Mouse (Mus musculus) monocyte, adult 2 months (primary cell): ENCODE results near the gene Aqp12.

ENCODE experiments used
- DNase-seq, 2 experiments: peaks; one replicate each; pipeline ENCODE4 v3.0.0; 2022; ENCODE audit warnings: low spot score in 2 of 2, low read depth in 1 of 2

The Aqp12 gene

DNA sequence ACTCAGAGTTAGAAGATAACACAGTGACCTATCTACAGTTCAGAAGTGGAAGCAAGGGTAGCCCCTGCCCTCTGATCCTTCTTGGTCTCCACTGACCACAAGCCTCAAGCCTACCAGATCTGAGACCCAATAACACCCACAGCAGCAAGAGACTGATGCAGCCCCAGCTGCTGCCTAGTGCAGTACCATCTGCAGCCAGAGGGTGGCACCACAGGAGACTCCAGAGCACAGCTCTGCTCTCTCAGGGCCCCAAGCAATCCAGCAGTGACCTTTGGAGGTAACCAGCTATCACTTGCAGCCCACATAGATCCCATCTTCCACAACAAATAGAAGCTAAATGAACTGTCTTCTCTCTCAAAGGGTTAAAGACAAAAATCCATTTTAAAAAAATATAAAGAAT, 8.3 kb downstream of the Aqp12 start:
- peak; percentile 24 to 73 for DNase-seq

GRCm38 (mm10) chr1:93015136-93015535, 9.0 kb downstream of the Aqp12 start:
- DNase-seq = no peak

DNA sequence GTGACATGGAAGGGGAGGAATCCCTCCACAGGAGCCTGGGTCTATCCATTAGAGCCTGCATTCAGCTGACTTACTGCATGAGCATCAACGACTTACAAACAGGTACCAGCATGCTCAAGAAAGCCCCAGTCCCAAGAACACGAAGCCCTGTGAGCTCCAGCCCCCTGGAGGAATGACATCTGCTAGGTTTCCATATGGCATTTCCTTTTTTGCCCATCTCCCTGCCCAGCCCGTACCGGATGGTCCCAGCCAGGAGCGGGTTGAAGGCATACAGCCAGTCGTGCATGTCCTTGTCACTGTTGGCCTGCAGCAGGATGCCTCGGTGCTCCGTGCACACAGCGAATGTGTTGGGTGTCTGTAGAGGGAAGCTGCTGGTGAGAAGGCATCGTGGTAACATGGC, 12.6 kb downstream of the Aqp12 start:
- DNase-seq = no peak

GRCm38 (mm10) chr1:93020602-93021001, 14.5 kb downstream of the Aqp12 start:
- no peak for DNase-seq

- no peak for DNase-seq
Observed at GRCm38 (mm10) chr1:93026600-93026999, 20.5 kb downstream of the Aqp12 start.

- no peak for DNase-seq
Observed at GRCm38 (mm10) chr1:93029387-93029786, 23.3 kb downstream of the Aqp12 start.

- DNase-seq = no peak
Observed at GRCm38 (mm10) chr1:93030060-93030459, 23.9 kb downstream of the Aqp12 start.

- no peak for DNase-seq
Observed at GRCm38 (mm10) chr1:93031199-93031598, 25.1 kb downstream of the Aqp12 start.

GRCm38 (mm10) chr1:93033989-93034388, 27.9 kb downstream of the Aqp12 start:
- DNase-seq = no peak

DNA sequence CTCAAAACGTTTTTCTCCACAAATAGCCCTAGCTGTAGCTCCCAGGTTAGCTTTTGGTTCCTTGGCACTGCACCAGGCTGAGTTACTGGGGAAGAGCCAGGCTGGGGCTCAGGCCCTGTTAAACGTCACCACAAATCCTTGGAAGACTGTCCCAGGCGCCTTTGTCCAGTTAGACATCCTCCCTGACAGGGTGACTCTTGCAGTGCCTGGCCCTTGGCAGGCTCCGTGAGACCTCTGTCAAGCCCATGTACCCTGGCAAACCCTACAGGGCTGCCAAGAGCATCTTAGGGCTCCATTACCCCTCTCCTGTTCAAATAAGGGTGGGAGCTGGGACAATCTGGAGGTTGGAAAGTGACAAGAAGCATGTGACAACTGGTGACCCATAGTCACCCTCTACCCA, 29.8 kb downstream of the Aqp12 start:
- DNase-seq = no peak

GRCm38 (mm10) chr1:93046153-93046789, 40.1 kb downstream of the Aqp12 start:
- no peak for DNase-seq

DNA sequence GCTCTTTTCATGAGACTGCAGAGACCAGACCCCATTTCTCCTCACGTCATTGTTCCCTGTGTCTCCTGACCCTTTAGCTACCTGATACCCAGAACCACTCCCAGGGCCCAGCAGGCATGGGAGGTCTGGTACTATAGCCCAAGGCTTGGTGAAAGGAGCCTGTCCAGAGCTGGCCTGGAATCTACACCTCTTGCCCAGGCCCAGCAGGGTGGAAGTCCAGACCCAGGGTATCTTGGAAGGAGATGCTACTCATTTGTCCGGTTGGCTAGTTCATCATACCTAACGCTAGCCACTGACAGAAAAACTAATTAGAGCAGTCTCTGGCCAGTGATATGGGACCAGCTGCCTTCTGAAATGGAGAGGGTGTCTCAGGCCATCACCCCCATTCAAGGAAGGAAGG, 43.9 kb downstream of the Aqp12 start:
- DNase-seq = no peak

GRCm38 (mm10) chr1:93051124-93051833, 45.1 kb downstream of the Aqp12 start:
- no peak for DNase-seq
